Mouse (Mus musculus): ENCODE measurements at regions not wholly inside any gene's neighbourhood (a gene's known extent, or its start where the extent isn't known, plus 50 kb on each side); places are given as distances from the start of the nearest gene placed in this dataset.

- DNase-seq = peak; percentile 23
Measured at GRCm38 (mm10) chr16:70103791-70104378, 209.9 kb upstream of the Gbe1 start.

DNA sequence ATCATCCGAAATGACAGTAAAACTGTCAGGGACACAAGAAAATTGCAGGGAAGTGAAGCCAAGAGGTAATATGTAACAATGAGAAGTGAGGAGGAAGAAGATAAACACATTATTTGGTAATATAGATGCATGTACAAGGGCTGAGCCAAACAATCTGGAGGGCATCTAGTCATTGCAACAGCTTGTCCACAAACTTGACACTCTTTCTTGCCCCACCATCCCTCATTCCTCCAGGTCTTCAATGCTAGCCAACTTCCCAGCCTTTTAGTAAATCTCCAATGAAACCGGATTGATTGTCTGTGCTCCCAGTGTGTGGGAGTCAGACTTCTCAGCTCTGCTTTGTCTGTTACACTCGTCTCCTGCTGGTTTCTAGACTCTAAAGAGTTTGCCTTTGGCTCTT is 172.3 kb upstream of the Gbe1 start:
- DNase-seq = no peak

GRCm38 (mm10) chr16:70147673-70148359 is 165.9 kb upstream of the Gbe1 start:
- no peak for DNase-seq

DNA sequence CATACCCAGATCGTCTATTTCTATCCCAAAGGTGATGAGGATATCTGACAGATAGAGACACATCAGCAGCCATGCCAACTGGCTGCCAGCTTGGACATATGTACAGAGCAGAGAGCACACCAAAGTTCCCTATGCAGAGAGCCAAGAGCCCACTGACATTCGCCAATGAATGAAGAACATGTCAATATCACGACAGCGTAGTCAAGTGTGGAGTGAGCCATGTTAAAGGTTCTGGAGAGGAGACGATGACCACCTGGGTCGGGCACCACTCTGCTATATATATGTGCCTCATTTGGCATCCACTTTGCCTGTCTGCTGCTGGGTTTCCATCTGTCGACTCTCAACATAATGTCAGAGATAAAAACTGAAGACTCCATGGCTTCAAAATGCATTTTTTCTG is 159.2 kb upstream of the Gbe1 start:
- DNase-seq = no peak

GRCm38 (mm10) chr16:70160539-70160938 is 153.2 kb upstream of the Gbe1 start:
- DNase-seq = no peak

DNA sequence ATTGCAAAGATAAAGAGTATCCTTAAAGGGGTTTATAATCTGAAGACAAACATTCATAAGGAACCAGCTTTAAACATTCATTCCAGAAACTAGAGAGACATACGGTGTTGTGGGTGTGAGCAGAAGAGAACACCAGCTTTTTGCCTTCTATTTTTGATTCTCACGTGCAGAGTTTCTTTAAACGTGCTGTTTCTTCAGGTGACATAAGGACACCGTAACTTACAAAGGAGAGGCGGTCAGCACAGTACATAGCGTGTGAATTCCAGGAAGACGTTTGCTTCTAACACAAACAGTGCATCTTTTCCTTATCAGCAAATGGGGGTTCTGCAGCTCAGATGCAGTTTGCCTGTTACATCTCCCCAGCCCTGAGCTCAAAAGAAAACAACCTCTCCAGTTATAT is 138.6 kb upstream of the Gbe1 start:
- no peak for DNase-seq

DNA sequence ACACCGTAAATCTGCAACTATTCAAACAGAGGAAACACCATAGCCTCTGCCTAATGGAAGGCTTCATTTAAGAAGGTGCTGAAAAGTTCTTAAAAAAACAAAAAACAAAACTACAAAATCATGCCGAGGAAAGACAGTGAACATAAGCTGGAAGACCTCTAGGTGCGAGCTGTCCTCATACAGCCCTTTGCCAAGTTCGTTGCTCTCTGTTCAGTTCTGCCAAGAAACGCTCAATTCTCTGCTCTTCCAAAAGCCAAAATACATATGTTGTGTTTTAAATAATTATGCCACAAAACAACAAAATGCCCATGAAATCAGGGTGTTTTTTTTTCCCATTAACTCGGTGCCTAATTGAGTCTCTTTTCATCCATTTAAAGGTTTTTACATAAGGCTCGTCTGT is 134.8 kb upstream of the Gbe1 start:
- DNase-seq = no peak

DNA sequence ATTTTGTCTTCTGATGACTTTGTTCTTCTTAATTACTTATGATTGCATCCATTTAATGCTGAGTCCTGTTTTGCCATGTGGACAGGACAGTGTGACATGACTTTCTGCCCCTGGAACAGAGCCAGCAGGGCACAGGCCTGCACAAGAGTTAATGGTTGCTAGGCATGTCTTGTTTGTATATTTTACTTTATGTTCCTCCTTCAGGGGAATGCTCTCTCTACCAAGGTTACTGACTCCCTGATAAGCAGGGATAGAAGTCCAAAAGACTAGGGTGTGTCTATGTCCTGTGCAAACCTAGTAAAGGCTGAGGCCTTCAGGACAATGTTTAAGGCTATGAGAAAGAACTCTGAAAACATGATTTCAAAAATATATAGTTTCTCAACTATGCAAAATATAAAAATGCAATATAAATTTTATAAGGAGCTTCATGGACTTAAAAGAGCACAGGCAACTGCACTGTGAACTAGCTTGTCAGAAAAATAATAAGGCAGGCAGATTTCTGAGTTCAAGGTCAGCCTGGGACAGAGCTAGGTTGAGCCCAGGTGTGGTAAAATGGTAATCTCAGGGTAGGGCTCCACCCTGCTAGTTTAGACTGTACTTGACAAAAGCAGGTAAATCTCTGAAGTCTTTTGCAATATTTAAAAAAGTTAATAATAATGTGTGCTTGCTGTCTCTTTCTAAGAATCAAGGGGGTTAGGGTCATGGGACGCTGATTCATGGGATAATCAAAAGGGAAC is 99.7 kb upstream of the Gbe1 start:
- peak; percentile 12 for DNase-seq

- DNase-seq = no peak
Measured at GRCm38 (mm10) chr16:70214800-70215199, 98.9 kb upstream of the Gbe1 start.

DNA sequence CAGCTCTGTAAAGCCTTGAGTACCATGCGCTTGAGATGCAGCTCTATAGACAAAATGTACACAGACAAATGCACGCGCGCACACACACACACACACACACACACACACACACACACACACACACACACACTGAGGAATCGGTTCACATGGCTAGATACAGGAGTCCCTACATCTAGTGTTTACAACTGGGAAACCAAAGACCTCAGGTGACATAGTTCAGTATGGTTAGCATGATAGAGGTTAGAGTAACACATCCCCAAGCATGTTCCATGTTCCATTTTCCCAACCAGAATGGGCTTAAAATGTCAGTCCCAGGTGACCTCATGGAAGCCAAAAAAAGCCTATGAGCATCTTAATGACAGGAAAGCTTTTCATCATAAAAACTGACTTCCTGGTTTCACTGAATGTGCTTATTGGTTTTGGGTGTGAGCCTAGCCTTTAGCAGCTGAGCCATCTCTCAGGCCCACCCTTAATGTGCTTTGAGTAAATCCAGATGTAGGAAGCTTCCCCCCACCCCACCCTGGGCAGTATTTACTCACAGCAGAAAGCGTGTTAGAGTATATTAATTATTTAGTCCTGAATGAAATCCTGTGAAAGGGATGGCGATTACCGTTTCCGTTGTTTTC is 86.0 kb upstream of the Gbe1 start:
- peak; percentile 10 for DNase-seq

DNA sequence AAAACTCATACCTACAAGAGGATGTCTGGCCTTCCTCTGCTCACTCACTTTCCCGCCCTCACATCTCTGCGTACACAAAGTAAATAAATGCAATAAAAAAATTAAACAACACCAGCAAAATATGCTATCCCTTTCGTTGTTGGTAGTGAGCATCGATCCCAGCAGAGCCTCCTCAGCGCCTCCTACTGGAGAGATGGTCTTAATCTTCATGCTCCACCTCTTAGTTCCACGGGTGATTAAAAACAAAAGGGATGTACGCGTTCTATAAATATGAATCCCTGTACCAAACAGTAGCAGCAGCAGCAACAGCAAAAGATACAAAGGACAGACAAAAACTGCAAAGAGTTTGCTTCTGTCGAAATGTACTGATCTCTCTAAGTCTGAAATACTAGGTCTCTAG is 81.0 kb upstream of the Gbe1 start:
- no peak for DNase-seq

GRCm38 (mm10) chr16:70235189-70235588 is 78.6 kb upstream of the Gbe1 start:
- DNase-seq = no peak

DNA sequence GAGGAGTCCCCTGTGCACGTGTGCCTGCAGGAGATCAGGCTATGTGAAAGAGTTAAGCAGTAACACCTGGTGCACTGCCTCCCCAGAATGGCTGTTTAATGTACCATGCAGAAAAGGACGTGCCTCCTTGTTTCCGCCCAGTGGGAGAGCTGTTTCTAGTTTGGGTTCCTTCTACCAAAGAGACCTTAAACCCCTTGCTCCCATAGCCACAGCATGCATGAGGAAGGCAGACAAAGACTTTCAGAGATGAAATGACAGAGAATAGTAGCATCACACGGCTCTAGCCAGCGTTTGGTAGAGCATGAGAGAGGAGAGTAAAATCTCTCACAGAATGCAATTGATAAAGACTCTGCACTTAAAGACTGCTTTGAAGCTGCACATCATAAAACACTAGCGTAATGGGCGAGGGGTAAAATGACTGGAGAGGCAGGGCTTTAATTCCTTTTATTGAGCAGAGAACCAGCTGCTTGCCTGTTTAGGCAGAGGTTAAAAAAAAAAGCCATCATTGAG is 74.3 kb upstream of the Gbe1 start:
- DNase-seq = no peak

DNA sequence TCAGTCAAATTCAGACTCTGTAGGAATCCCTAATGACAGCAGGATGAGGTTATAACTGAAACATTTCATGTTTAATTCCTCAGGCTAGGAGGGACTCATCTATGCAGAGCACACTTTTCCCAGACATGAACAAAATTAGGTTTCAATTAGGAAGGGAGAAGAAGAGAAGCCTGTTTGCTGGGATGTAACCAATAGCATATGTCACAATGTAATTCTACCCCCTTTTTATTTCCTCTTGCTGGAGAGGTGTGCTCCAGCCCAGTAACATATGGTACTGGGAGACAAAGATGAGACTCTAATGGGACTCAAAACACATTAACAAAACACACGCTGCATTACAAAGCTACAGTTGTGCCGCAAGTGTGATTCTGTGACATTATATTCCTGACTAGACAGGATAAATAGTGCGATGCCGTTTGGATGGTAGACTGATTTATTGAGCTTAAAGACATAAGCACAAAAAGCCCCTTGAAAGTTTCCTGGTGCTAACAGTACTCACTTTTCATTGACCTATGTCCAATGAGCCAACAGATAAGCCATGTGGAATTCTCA is 69.5 kb upstream of the Gbe1 start:
- DNase-seq = no peak

DNA sequence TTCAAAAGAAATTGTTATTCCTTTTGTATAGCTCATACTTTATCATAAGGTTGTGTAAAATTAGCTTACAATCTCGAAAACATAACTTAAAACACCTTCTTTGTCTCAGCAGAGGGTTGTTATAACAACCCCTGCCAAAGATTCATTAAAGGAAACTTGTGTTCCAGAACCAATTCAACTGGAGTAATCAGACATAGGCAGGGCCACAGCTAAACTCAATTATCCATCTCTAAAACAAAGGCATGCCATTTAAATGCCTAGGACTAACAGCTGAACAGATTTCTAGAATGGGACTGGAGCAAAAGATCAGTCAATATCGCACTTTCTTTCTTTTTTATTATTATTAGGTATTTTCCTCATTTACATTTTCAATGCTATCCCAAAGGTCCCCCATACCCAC is 68.8 kb upstream of the Gbe1 start:
- no peak for DNase-seq

DNA sequence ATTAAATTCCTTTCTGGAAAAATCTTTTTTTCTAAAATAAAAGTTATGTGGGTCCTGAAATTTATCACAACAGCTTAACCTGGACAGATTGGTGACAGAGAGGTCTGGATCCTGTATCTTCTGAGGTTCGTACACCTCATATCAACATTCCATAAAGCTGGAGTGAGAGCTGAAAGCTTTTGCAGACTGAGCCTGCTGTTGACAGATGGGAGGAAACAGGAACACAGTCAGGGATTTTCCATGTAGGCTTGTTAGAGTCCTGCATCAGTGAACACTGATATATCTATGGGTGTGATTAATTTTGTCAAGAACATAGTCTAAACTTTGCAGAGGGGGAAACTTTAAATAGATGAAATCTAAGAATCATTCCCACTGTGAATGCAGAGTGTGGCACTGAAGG is 54.4 kb upstream of the Gbe1 start:
- DNase-seq = no peak

DNA sequence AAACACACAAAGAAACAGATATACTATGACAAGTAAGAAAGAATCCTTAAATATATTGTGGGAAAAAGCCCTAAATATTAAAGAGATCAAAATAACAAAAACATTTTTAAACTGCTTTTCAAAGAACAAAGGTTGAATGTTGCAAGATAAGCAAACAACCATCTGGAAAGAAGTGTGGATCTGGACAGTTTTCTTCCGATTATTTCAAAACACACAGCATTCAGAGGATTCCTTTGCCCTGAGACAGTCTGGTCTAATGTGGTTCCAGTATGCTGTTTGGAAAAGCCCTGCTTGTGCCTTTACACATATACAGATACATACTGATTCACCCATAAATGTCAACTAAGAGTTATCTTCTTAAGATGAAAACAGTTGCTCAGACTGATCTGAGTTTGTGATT is 53.6 kb upstream of the Gbe1 start:
- DNase-seq = no peak
